Comparison of ENCODE assay signal across 24 mouse cellular contexts in the genomic region with DNA sequence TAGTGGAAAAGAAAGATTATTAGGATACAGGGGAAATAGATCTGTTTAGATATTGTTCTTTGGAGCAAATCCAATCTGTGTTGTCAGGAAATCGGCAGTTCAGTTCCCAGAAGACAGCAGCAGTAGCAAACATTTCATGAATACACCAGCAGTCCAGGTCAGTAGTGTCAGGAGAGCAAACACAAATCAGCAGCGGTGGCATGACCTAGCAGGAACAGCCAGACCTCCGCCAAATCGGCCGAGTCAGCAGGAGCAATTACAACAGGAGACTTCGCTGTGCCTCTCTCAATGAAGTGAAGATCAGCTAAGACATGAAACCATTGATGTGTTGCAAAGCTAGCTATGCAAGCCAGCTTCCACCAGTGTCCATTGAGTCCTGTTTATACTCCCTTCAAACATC. TPM values are rescaled to one million over a fixed set of nuclear protein-coding genes. Genes with fewer than 3 reads are reported as not detected.
DNase-seq lines count a peak whose midpoint lies in the region; ATAC-seq and TF ChIP-seq lines count a peak whose summit lies in the region.
"Had no signal": no experiment of that assay in that cellular context is flagged by ENCODE, and none has a peak within 500 bp of the region (broad histone marks: within the 10 kb centered on the region; RNA-seq: fewer than 3 reads in every experiment).

No protein-coding gene starts in this region.

- 23% methylated on average over 6 of the region's 6 CpGs for WGBS in liver, adult 2 months
- WGBS in intestine, postnatal 0 days, result 83% methylated on average over 6 of the region's 6 CpGs

- no peak overlapping the region for H3K9ac ChIP-seq in liver, adult 2 months (ENCODE audit: low read depth, low read length)
- H3K9ac ChIP-seq in intestine, postnatal 0 days (ENCODE audit: low read depth, low read length), result no peak overlapping the region

- no peaks in the 10 kb centered on the region for H3K27me3 ChIP-seq in liver, adult 2 months (ENCODE audit: control insufficient read depth, insufficient read depth, low read length)
- no peaks in the 10 kb centered on the region for H3K27me3 ChIP-seq in intestine, postnatal 0 days (replicated peaks; ENCODE audit: control insufficient read depth, insufficient read depth, low read length)
- H3K27me3 ChIP-seq: CH12.LX, Patski had no signal

- no peak overlapping the region for H3K4me3 ChIP-seq in liver, adult 2 months (ENCODE audit: insufficient read depth, low read depth, low read length)
- H3K4me3 ChIP-seq in intestine, postnatal 0 days (ENCODE audit: low read depth, low read length), result no peak overlapping the region

- H3K4me1 ChIP-seq in liver, adult 2 months (ENCODE audit: control insufficient read depth, insufficient read depth, low read length), result no peaks in the 10 kb centered on the region
- no peaks in the 10 kb centered on the region for H3K4me1 ChIP-seq in intestine, postnatal 0 days (replicated peaks; ENCODE audit: control insufficient read depth, insufficient read depth, low read length)

- peak; percentile 44 for DNase-seq in liver, adult 2 months (ENCODE audit: extremely low read depth, low read depth, low spot score)
- DNase-seq in liver, result no peak
- peak; percentile 60 for DNase-seq in yolk sac, embryonic 10.5 days (ENCODE audit: low spot score)
- DNase-seq: adrenal gland, adult 2 months; adrenal gland, adult 8-10 months; adrenal gland, postnatal 10 days; adrenal gland, postnatal 14 days; adrenal gland, postnatal 25 days; adrenal gland, postnatal 36 days; B cell, adult 2 months; cerebellum, adult 11 months; cerebellum, adult 11-12 months; cerebellum, adult 18-20 months had no signal

- H3K36me3 ChIP-seq in liver, adult 2 months (ENCODE audit: control insufficient read depth, insufficient read depth, low read length), result no peaks in the 10 kb centered on the region
- no peaks in the 10 kb centered on the region for H3K36me3 ChIP-seq in intestine, postnatal 0 days (ENCODE audit: control insufficient read depth, insufficient read depth)
- H3K36me3 ChIP-seq: G1E had no signal

- no peak overlapping the region for H3K4me2 ChIP-seq in intestine, postnatal 0 days (replicated peaks; ENCODE audit: low read depth)

- no peak for ATAC-seq in intestine, postnatal 0 days
- ATAC-seq: activated CD4-positive, CD25-positive, alpha-beta regulatory T cell, adult 4 months; CD4-positive, CD25-positive, alpha-beta regulatory T cell, adult 4 months; Patski had no signal

- TF ChIP-seq POLR2A in liver, adult 2 months (IDR thresholded peaks at IDR 0.05; ENCODE audit: extremely low read depth, insufficient read depth, low read length), result no peak

- H3K79me2 ChIP-seq in liver, adult 2 months (ENCODE audit: control insufficient read depth, insufficient read depth, low read length), result no peaks in the 10 kb centered on the region

- no peaks in the 10 kb centered on the region for H3K9me3 ChIP-seq in intestine, postnatal 0 days (ENCODE audit: control insufficient read depth)
- H3K9me3 ChIP-seq: G1E had no signal

- no peak for TF ChIP-seq CTCF in liver, adult 2 months (IDR thresholded peaks at IDR 0.05; ENCODE audit: low read depth, low read length)
- TF ChIP-seq CTCF in intestine, postnatal 0 days (IDR thresholded peaks at IDR 0.05; ENCODE audit: low read depth), result no peak

- no peak overlapping the region for H3K27ac ChIP-seq in liver, adult 2 months (replicated peaks; ENCODE audit: insufficient read depth, low read depth, low read length)
- H3K27ac ChIP-seq in intestine, postnatal 0 days (ENCODE audit: low read depth, low read length), result no peak overlapping the region

RNA-seq across cellular contexts. Expression of a gene that starts 27.0 kb away (rescaled TPM):
- total RNA-seq in liver, adult 2 months (2014; rRNA removed), result 0.18 and 6.6 TPM in 2 replicates
- polyA plus RNA-seq in liver, adult 2 months (2012; rRNA removed), result not detected in 2 replicates
- 0.09 and 0.16 TPM in 2 replicates for polyA plus RNA-seq in intestine, postnatal 0 days (2015; fragmentation: Nextera tagmentation; extraction: Ambion mirVana)
- total RNA-seq: CH12.LX, MEL had no signal
- polyA plus RNA-seq: C2C12, G1E, Patski had no signal

RNA-seq across cellular contexts. Expression of a gene that starts 45.4 kb away (rescaled TPM):
- total RNA-seq in liver, adult 2 months (2014; rRNA removed), result not detected in 2 replicates
- polyA plus RNA-seq in liver, adult 2 months (2012; rRNA removed), result not detected in 2 replicates
- polyA plus RNA-seq in intestine, postnatal 0 days (2015; fragmentation: Nextera tagmentation; extraction: Ambion mirVana), result not detected in 2 replicates
- total RNA-seq: adrenal gland, adult 18-20 months; adrenal gland, adult 2 months; adrenal gland, postnatal 10 days; adrenal gland, postnatal 14 days; adrenal gland, postnatal 36 days; CH12.LX; MEL had no signal
- polyA plus RNA-seq: activated CD4-positive, CD25-positive, alpha-beta regulatory T cell, adult 4 months; brain, embryonic 14.5 days; C2C12; CD4-positive, CD25-positive, alpha-beta regulatory T cell, adult 4 months; G1E; Patski had no signal

RNA-seq across cellular contexts. Expression of a gene that starts 49.0 kb away (rescaled TPM):
- 2.8 TPM in 2 replicates for total RNA-seq in liver, adult 2 months (2014; rRNA removed)
- 0.44 and 0.73 TPM in 2 replicates for polyA plus RNA-seq in liver, adult 2 months (2012; rRNA removed)
- polyA plus RNA-seq in intestine, postnatal 0 days (2015; fragmentation: Nextera tagmentation; extraction: Ambion mirVana), result 1.5 and 1.8 TPM in 2 replicates

RNA-seq across cellular contexts. Expression of a gene that starts 57.7 kb away (rescaled TPM):
- total RNA-seq in liver, adult 2 months (2014; rRNA removed), result not detected in 2 replicates
- polyA plus RNA-seq in liver, adult 2 months (2012; rRNA removed), result not detected in 2 replicates
- polyA plus RNA-seq in intestine, postnatal 0 days (2015; fragmentation: Nextera tagmentation; extraction: Ambion mirVana), result not detected in 2 replicates
- total RNA-seq: adrenal gland, adult 18-20 months; adrenal gland, adult 2 months; adrenal gland, postnatal 10 days; adrenal gland, postnatal 14 days; adrenal gland, postnatal 25 days; adrenal gland, postnatal 36 days; adrenal gland, postnatal 4 days; CH12.LX; MEL had no signal
- polyA plus RNA-seq: activated CD4-positive, CD25-positive, alpha-beta regulatory T cell, adult 4 months; brain, embryonic 14.5 days; C2C12; CD4-positive, CD25-positive, alpha-beta regulatory T cell, adult 4 months; G1E; Patski had no signal
